ENCODE assay signal across 9 mouse cellular contexts in the genomic region with DNA sequence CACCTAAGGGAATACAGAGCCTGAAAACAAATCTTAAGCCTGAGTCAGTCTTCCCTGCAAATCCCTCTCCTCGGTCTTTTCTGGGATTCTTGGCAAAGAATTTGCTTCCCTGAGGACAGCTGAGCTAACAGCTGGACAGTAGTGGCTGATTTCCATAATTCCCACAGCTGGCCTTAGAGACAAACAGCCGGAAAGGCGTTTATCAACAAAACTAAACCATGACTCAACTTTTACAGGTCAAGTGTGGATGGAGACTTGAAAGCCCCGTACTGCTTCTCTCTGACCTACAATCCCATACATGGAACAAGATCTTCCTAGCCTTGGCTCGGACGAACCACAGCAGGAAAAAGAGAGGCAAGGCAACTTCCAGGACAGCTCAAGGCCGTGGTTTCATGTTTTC. TPM values are rescaled to one million over a fixed set of nuclear protein-coding genes. Genes with fewer than 3 reads are reported as not detected.
DNase-seq lines count a peak whose midpoint lies in the region; ATAC-seq and TF ChIP-seq lines count a peak whose summit lies in the region.
"Had no signal": no experiment of that assay in that cellular context is flagged by ENCODE, and none has a peak within 500 bp of the region (broad histone marks: within the 10 kb centered on the region; RNA-seq: fewer than 3 reads in every experiment).

No protein-coding gene starts in this region.

- H3K27me3 ChIP-seq in heart, embryonic 12.5 days (replicated peaks): no peaks in the 10 kb centered on the region
- H3K27me3 ChIP-seq in kidney, postnatal 0 days (ENCODE audit: insufficient read depth, low read length): no peaks in the 10 kb centered on the region

- H3K27ac ChIP-seq in heart, embryonic 12.5 days (ENCODE audit: poor library complexity, severe bottlenecking): peak overlapping the region; percentile 47
- peak overlapping the region; percentile 19; the same call in 1 of the 2 replicates for H3K27ac ChIP-seq in kidney, postnatal 0 days

- H3K9me3 ChIP-seq in heart, embryonic 12.5 days (replicated peaks): no peaks in the 10 kb centered on the region
- no peaks in the 10 kb centered on the region for H3K9me3 ChIP-seq in kidney, postnatal 0 days (replicated peaks; ENCODE audit: low read length)

- H3K9ac ChIP-seq in heart, embryonic 12.5 days: no peak overlapping the region
- H3K9ac ChIP-seq in kidney, postnatal 0 days (ENCODE audit: low read depth, low read length): no peak overlapping the region

- WGBS in heart, embryonic 12.5 days: 58% methylated on average over 7 of the region's 7 CpGs
- WGBS in kidney, postnatal 0 days: 34% methylated on average over 7 of the region's 7 CpGs

- H3K4me2 ChIP-seq in heart, embryonic 12.5 days: no peak overlapping the region
- no peak overlapping the region for H3K4me2 ChIP-seq in kidney, postnatal 0 days (ENCODE audit: low read length)

- ATAC-seq in heart, embryonic 12.5 days (ENCODE audit: insufficient number of reproducible peaks, low FRiP score): no peak
- no peak for ATAC-seq in kidney, postnatal 0 days (replicated peaks; ENCODE audit: low FRiP score, low read depth)

- peak; percentile 51 for DNase-seq in testis, postnatal 14 days (ENCODE audit: low spot score)
- DNase-seq in testis, postnatal 10 days (ENCODE audit: low spot score): no peak
- peak; percentile 87 for DNase-seq in kidney, postnatal 0 days (ENCODE audit: low spot score)
- DNase-seq in layer of hippocampus, adult 8-10 months (ENCODE audit: low spot score in 2 of 2): no peak
- DNase-seq in embryo, embryonic 10 days (ENCODE audit: low spot score): no peak
- no peak for DNase-seq in cerebellum, adult 18-20 months
- DNase-seq: cerebellum, adult 11-12 months; layer of hippocampus, postnatal 36 days had no signal

- no peak for TF ChIP-seq CTCF in kidney, postnatal 0 days (IDR thresholded peaks at IDR 0.05; ENCODE audit: low read depth)

- peaks cover 92% of the 10 kb centered on the region for H3K4me1 ChIP-seq in heart, embryonic 12.5 days (replicated peaks)
- H3K4me1 ChIP-seq in kidney, postnatal 0 days (replicated peaks; ENCODE audit: insufficient read depth, low read length): peaks cover 6% of the 10 kb centered on the region; the same call in 1 of the 2 replicates

- H3K4me3 ChIP-seq in heart, embryonic 12.5 days: no peak overlapping the region
- H3K4me3 ChIP-seq in kidney, postnatal 0 days (replicated peaks; ENCODE audit: low read depth, low read length): no peak overlapping the region

- peaks cover 5% of the 10 kb centered on the region; the same call in 1 of the 2 replicates for H3K36me3 ChIP-seq in heart, embryonic 12.5 days
- peaks cover 14% of the 10 kb centered on the region; the same call in 1 of the 2 replicates for H3K36me3 ChIP-seq in kidney, postnatal 0 days (ENCODE audit: insufficient read depth, low read length)

RNA-seq across cellular contexts. Expression of a gene that starts 50.6 kb away (rescaled TPM):
- 49.4 and 52.2 TPM in 2 replicates for polyA plus RNA-seq in heart, embryonic 12.5 days (2016; fragmentation: Nextera tagmentation; extraction: Ambion mirVana)
- polyA plus RNA-seq in kidney, postnatal 0 days (2015; fragmentation: Nextera tagmentation; extraction: Ambion mirVana): 20.8 and 23.3 TPM in 2 replicates
- total RNA-seq in layer of hippocampus, adult 8-10 months (2022): 10 to 100 TPM; 10.3 to 15.9 (median 12.8) TPM

Comparison
In these comparisons a context has a peak if more than half of its experiments do, and no peak if none do; other contexts are left out.
1. DNase-seq: peak in testis, postnatal 14 days (single experiment) and kidney, postnatal 0 days (single experiment); none in testis, postnatal 10 days (single experiment), layer of hippocampus, adult 8-10 months (0 of 2), embryo, embryonic 10 days (single experiment) and cerebellum, adult 18-20 months (0 of 2).